Mouse (Mus musculus) urinary bladder, postnatal 36 days (tissue): Measurements from ENCODE around the gene Arhgap30.

Source experiments
- DNase-seq, 2 experiments: peaks; one replicate each; pipeline ENCODE4 v3.0.0; 2022; ENCODE audit warnings: low spot score in 2 of 2, mixed read lengths in 1 of 2

The Arhgap30 gene

DNA sequence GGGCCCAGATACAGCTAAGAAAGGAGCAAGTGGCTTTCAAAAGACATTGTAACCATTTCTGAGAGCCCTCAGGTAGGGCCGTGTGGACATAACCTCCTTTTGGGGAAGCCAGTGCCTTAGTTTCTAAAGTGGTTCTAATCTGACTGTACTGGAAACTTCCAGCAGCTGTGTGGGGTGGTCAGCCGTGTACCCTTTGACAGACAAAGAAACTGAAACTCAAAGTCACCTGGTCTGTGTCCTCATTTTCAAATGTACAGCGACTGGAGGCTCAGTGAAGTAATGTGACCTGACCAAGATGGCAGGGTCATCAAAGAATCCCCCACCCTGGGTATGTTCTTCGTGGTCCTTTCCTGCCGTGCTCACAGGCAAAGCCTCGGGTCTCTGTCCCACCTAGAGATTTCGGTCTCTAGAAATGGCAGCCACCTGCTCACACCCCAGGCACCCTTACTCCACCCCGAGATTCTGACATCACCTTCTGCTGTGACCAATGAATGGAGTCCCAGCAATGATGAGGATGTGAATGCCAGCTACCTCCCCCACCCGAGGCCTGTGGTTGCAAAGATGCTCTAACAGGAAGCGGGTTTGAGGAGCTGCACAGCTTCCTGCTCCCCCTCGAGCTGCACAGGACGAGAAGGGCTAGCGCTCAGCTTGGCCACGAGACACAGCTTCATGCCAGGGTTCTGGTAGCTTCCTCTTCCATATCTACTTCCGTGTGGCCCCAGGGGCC lies at the start of gene Arhgap30:
Gene Arhgap30 (plus strand): TSS at position 579 of the 727 bp plus-strand sequence.
- DNase-seq, result no peak

GRCm38 (mm10) chr1:171342262-171343207 lies 46.2 kb upstream of the Arhgap30 start:
- no peak for DNase-seq

DNA sequence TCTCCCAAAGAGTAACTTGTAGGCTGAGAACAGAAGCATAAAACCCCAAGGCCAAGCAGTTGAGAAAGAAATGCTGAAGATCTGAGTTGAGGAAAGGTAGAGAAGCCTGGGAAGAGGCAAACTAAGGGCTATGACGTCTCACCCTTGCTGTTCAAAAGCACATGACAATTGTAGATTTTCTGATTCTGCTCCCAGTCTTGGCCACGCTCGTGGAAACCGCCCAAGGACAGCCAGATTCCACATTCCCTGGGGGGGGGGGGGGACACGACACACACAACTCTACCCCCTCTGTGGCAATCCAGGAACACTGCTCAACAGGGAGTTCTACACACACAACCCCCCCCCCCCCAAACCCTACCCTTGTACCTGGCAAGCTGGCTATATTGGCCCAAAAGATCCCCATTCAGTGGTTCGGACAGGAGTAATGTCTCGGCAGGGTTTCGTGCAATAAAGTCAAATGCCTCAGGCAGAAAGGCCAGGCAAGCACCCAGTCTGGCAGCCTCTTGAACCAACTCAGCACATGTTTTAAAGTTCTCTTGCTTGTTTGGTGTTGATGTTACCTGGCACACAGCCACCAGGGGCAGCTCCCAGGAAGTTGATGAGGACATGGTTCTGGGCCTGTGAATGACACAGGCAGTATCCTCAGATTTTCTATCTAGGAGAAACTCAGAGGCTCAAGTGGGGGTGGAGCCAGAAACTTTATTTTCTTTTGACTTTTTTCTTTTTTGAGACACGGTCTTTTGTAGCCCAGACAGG lies 44.7 kb upstream of the Arhgap30 start:
- DNase-seq, result peak; percentile 23 to 55

DNA sequence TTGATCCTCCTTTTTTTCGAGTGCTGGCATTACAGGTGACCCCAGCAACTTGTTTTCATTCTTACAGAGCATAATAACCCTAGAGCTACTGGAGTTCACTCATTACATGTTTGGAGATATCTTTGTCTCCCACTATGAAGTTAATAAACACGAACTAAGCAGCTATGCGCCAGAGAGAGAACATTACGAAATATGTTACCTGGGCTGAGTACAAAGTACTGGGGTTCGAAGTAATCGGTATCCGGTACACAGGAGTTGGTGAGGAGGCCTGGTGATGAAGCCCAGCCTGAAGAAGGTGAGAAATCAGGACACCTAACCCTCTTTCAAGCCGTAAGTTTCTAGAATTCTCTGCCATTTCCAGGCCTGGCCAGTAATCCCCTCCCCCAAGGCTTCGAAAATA lies 44.0 kb upstream of the Arhgap30 start:
- DNase-seq, result no peak

DNA sequence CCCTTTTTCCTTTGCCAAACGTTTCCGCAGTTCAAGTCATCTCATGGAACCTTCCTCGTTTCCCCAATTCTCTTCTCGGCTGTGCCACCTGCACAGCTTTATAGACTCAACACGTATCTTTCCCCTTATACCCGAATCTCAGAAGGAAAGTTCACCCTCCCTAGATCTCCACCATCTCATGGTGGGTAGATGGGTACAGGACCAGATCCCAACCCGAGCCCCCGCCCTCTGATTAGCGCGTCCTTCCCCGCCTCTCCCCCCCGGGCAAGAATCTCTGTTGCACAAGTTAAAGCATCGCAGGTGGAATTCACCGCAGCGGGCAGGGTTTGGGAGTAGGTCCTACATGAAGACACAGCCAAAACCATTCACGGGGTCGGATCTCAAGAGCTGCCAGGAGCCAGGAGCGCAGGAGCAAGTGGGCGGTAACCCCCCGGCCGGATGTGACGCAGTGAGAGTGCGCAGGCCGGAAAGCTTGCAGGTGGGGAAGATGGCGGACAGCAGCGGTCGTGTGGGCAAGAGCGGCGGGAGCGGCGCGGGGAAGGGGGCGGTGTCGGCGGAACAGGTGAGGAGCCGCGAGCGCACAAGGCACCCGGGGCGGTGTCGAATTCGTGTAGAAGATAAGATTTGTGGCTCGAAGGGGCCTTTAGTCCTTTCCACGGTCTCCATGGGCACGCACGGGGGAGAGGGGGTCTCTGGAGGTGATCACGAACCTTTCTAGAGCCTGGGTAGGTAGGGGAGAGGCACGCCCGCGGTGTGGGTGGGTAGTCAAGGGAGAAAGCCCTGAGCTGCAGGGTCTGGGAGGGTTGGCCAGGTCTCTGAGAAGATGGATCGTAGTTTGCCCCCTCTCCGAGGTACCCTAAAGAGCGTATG lies 43.3 kb upstream of the Arhgap30 start, which contains the start of the genes Nit1 and Pfdn2:
Gene Nit1 (minus strand): TSS at position 422 of the 870 bp plus-strand sequence.
Gene Pfdn2 (plus strand): TSS at position 446 of the 870 bp plus-strand sequence.
- DNase-seq, result peak; percentile 81 to 93

DNA sequence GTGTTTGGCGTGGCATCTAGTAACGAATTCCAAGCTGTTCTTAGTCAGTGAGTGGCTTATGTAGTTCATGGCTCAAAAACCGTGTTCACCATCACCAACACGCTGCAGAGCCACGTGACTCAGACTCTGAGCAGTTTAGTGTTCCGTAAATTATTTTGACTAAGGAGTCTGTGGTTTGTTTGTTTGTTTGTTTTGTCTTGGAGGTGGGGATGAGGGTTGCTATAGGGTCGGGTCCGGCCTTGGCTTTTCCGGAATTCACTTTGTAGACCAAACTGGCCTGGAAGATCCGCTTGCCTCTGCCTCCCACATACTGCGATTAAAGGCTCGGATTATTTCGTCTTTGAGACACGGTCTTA lies 42.7 kb upstream of the Arhgap30 start:
- no peak for DNase-seq

GRCm38 (mm10) chr1:171348665-171349064 lies 40.1 kb upstream of the Arhgap30 start:
- no peak for DNase-seq

DNA sequence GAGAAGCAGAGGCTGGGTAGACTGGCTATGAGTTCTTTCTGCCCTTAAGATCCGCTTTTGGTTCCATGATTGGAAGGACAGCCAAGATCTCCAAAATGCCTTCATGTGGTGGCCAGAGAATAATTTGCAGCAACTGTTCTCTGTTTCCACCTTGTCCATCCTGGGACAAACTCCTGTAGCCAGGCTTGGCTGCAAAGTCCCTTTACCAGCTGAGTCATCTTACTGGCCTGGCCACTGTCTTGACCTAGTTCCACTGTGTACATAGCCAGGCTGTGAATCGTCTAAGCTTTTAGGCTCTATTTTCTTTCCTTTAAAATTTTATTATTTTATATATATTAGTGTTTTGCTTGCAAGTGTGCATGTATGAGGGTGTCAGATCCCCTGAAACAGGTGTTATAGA lies 39.5 kb upstream of the Arhgap30 start:
- no peak for DNase-seq

GRCm38 (mm10) chr1:171355812-171356340 lies 32.9 kb upstream of the Arhgap30 start:
- DNase-seq, result no peak

GRCm38 (mm10) chr1:171356814-171357213 lies 31.9 kb upstream of the Arhgap30 start:
- no peak for DNase-seq

GRCm38 (mm10) chr1:171358421-171358820 lies 30.3 kb upstream of the Arhgap30 start:
- no peak for DNase-seq

DNA sequence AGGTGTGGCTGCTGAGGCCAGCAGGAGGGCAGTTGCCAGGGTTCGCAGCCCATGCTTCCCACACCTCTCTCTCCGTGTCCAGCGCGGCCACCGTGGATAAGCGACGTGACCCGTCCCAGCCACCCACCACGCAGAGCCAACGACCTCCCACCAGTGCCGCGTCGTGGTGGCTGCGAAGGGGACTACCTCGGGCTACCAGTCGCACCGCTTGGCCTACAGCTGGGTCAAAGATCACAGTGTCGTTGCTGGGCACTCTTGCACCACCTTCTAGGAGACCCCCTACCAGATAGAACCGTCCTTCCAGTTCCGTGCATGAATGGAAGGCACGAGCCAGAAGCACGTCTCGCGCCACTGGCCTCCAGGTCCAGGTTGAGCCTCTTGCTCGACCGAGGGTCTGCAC lies 28.5 kb upstream of the Arhgap30 start:
- DNase-seq, result no peak

- DNase-seq, result peak; percentile 80 to 86
Observed at GRCm38 (mm10) chr1:171360656-171361055, 28.1 kb upstream of the Arhgap30 start, which contains the start of gene Klhdc9. TSS of gene Klhdc9 (minus strand) at chr1:171360798.

DNA sequence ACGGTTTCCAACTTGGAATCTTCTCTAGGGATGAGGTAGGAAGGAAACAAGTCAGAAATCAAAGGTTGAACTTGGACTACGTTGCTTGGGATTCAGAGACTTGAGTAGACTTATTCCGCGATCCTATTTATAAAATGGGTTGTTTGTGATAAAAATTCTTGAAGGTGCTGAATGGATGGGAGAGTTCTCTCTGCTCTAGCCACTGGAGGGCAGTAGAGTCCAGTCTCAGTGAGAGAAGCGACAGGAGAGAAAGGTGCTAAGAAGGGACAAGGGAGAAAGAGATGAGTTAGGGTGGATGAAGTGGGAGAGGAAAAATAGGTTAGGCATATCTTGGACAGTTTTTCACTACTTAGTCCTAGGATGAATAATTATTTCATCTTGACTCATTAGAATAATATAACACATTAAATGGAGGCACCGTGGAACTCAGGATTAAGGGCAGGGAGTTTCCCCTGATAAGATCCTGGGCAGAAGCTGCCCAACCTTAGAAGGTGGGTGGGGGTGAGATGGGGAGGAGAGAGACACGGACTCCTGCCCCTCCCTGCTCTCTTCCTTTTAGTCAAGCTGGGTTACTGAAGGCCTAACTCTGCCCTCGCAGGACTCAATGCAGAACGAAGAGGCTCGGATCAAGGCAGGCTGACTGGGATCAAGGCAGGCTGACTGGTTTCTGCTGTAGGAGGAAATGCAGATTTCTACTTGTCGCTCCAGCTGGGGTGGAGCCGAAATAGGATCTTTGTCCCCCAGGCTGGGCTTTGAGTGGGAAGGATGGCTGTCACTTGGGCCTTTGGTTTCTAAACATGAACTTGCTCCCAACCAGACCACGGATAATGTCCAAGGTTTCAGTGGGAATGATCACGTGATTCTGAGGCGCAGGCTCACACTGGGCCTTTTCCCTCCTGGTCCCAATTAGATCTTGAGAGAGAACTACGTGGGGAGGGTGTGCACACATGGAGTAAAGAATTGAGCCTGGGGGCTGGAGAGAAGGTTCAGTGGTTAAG lies 27.3 kb upstream of the Arhgap30 start:
- DNase-seq, result peak in 1 of 2 experiments; percentile 64

DNA sequence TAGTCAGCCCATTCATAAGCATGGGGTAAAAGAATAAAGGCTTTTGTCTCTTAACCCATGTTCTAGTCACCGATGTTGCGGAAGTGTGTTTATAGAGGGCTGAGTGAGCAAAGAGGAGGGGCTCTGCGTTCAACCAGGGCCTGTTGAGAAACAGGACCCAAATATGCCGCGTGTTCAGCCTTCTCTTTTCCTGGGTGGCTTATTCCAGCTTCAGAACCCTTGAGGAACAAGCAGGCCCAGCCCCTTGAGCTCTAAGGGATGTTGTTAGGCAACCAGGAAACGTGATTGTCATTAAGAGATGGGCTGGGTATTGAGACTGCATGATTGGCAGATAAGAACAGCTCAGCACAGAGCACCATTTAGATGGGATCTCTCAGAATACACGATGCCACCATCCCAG lies 22.8 kb upstream of the Arhgap30 start:
- DNase-seq, result peak in 1 of 2 experiments; percentile 0

GRCm38 (mm10) chr1:171369845-171370556 lies 18.8 kb upstream of the Arhgap30 start, which contains the start of gene Nectin4:
TSS of gene Nectin4 (plus strand) at chr1:171370099.
- DNase-seq, result peak; percentile 71 to 75

GRCm38 (mm10) chr1:171372880-171373279 lies 15.9 kb upstream of the Arhgap30 start:
- no peak for DNase-seq

DNA sequence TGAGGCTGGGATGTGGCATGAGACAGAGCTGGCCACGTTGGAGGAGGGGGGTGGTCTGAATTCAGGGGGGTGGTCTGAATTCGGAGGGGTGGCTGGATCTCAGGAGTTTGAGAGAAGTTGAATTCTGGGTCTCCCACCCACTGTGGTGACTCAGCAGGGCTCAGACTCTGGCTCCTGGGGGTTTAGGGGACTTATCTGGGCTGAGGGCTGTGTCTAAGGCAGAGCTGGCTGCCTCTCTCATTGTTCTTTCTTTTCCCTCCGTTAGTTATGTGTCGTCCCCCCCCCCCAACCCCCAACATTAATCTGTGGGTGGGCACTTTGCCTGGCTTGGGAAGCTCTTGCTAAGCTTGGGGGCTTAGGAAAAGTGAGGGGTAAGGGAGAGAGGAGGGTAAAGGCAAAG lies 14.8 kb upstream of the Arhgap30 start:
- DNase-seq, result no peak
